Mouse (Mus musculus) neural tube, embryonic 13.5 days (tissue): ENCODE measurements at regions not wholly inside any gene's neighbourhood (a gene's known extent, or its start where the extent isn't known, plus 50 kb on each side); places are given as distances from the start of the nearest gene placed in this dataset.
"Not testable (repeated sequence)": the region's sequence is repeated elsewhere in the genome, so short reads cannot be mapped to it uniquely, and the experiment has no call there.

Source experiments
- ATAC-seq: fragments of 200-750 bp; cut with Nextera tagmentation; 2 replicates; pipeline ENCODE4 v1.8.0; 2017; ENCODE audit warnings: low read depth, mild to moderate bottlenecking, moderate TSS enrichment, moderate library complexity
- H3K27ac ChIP-seq: fragments of 300-500 bp; sonication (generic); replicated peaks from 2 replicates; pipeline ENCODE4 v1.5.1; 2015; ENCODE audit warnings: moderate library complexity, mild to moderate bottlenecking, inconsistent platforms
- H3K27me3 ChIP-seq: fragments of 300-500 bp; sonication (generic); 2 replicates; pipeline ENCODE4 v1.6.1; 2015; ENCODE audit warnings: mild to moderate bottlenecking, inconsistent platforms
- H3K36me3 ChIP-seq: fragments of 300-500 bp; sonication (generic); 2 replicates; pipeline ENCODE4 v1.6.1; 2015; ENCODE audit warnings: mild to moderate bottlenecking, inconsistent platforms
- H3K4me1 ChIP-seq: fragments of 300-500 bp; sonication (generic); replicated peaks from 2 replicates; pipeline ENCODE4 v1.6.1; 2015; ENCODE audit warnings: inconsistent platforms
- H3K4me2 ChIP-seq: fragments of 300-500 bp; sonication (generic); 2 replicates; pipeline ENCODE4 v1.6.1; 2015; ENCODE audit warnings: inconsistent platforms, mild to moderate bottlenecking, moderate library complexity
- H3K4me3 ChIP-seq: fragments of 300-500 bp; sonication (generic); 2 replicates; pipeline ENCODE4 v1.5.1; 2015; ENCODE audit warnings: mild to moderate bottlenecking, inconsistent platforms
- H3K9ac ChIP-seq: fragments of 300-500 bp; sonication (generic); 2 replicates; pipeline ENCODE4 v1.6.1; 2015; ENCODE audit warnings: moderate library complexity, mild to moderate bottlenecking, inconsistent platforms
- H3K9me3 ChIP-seq: fragments of 300-500 bp; sonication (generic); 2 replicates; pipeline ENCODE4 v1.6.1; 2016; ENCODE audit warnings: inconsistent platforms
- WGBS: fragments of 180-500 bp; shearing (Covaris S2); methylation state at CpG from one replicate; pipeline ENCODE4 v1.1.7; 2015; 5-methylcytosine and 5-hydroxymethylcytosine counted together

DNA sequence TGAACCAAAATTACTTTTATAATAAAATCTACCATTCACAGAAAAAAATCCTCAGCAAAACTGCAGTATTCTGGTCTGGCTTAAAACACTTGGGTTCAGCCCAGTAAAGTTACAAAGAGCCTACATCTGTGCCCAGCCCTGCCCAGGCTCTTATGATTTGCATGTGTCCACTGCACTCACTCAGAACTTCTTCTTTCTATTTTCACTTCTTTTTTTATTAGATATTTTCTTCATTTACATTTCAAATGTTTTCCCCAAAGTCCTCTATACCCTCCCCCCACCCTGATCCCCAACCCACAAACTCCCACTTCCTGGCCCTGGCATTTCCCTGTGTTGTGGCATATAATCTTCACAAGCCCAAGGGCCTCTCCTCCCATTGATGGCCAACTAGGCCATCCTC is 1442.4 kb upstream of the Tacstd2 start:
- ATAC-seq, result no peak
- no peak overlapping the region for H3K4me2 ChIP-seq
- H3K4me3 ChIP-seq, result no peak overlapping the region
- no peaks in the 10 kb centered on the region for H3K4me1 ChIP-seq
- H3K27ac ChIP-seq, result no peak overlapping the region
- no peak overlapping the region for H3K9ac ChIP-seq
- H3K36me3 ChIP-seq, result no peaks in the 10 kb centered on the region
- no peaks in the 10 kb centered on the region for H3K27me3 ChIP-seq
- 0 out of 2 replicates have a peak, but pooled peaks cover 2% of the 10 kb centered on the region for H3K9me3 ChIP-seq

DNA sequence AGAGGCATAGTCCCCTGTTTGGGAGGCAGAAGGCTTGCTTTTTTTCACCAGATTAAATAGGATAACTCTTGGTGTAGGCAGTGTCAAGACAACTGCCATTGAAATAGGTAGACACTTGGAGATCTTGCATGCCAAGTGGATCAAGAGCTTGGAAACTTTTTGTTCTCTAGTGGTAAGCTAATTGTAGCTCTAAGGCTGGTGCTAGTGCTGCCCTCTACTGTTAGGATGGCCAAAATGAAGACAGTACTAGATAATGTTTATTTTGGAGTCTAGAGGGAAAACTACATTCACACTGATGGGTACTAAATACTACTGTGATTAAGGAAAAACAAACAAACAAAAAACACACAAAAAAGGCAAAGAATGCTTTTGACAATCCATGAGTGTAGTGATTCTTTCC is 1428.4 kb upstream of the Tacstd2 start:
- Histone ChIP-seq H3K4me3 (no peak overlapping the region), H3K4me1 (no peaks in the 10 kb centered on the region), H3K9me3 (no peaks in the 10 kb centered on the region), H3K4me2 (no peak overlapping the region), H3K9ac (no peak overlapping the region), H3K36me3 (no peaks in the 10 kb centered on the region), H3K27ac (no peak overlapping the region), H3K27me3 (no peaks in the 10 kb centered on the region)
- ATAC-seq, result no peak

DNA sequence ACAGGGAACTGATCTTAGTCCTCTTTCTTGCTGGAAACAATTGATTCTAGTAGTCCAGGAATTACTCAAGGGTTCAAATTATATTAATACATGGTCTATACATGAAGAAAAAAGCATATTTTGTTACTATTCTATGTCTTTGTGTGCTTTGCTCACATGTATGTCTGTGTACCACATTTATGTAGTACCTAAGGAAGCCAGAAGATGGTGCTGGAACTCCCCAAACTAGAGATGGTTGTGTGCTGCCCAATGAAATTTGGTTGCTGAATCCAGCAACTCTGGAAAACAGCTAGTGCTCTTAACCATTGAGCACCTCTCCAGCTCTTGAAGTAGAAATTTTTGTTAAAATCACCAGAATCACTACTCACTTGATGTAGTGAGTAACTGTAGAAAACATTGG is 1402.5 kb upstream of the Tacstd2 start:
- ATAC-seq, H3K36me3 ChIP-seq, H3K27me3 ChIP-seq, H3K27ac ChIP-seq, H3K4me1 ChIP-seq, H3K4me2 ChIP-seq, H3K9me3 ChIP-seq, H3K9ac ChIP-seq, H3K4me3 ChIP-seq: not testable (repeated sequence)

DNA sequence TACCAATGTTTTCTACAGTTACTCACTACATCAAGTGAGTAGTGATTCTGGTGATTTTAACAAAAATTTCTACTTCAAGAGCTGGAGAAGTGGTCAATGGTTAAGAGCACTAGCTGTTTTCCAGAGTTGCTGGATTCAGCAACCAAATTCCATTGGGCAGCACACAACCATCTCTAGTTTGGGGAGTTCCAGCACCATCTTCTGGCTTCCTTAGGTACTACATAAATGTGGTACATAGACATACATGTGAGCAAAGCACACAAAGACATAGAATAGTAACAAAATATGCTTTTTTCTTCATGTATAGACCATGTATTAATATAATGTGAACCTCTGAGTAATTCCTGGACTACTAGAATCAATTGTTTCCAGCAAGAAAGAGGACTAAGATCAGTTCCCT is 1396.3 kb upstream of the Tacstd2 start:
- H3K9me3 ChIP-seq, H3K27me3 ChIP-seq, H3K9ac ChIP-seq, H3K36me3 ChIP-seq, ATAC-seq, H3K27ac ChIP-seq, H3K4me3 ChIP-seq, H3K4me1 ChIP-seq, H3K4me2 ChIP-seq: not testable (repeated sequence)

DNA sequence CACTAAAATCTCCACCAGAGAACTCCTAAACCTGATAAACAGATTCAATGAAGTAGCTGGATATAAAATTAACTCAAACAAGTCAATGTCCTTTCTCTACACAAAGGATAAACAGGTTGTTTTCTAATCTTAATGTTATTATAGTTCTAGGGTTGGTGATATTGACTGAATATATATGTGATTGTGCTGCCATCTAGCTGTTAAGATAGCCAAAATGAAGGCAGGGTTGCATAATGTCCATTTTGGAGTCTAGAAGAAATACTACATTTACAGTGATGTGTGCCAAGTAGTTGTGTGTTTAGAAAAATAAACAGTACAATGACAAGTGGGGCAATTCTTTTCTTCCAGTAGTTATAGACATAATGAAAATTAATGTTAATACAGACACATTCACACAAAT is 1379.9 kb upstream of the Tacstd2 start:
- Histone ChIP-seq H3K4me1 (no peaks in the 10 kb centered on the region), H3K4me2 (no peak overlapping the region), H3K36me3 (no peaks in the 10 kb centered on the region), H3K27me3 (no peaks in the 10 kb centered on the region), H3K27ac (no peak overlapping the region), H3K9ac (no peak overlapping the region), H3K9me3 (no peaks in the 10 kb centered on the region), H3K4me3 (no peak overlapping the region)
- no peak for ATAC-seq

DNA sequence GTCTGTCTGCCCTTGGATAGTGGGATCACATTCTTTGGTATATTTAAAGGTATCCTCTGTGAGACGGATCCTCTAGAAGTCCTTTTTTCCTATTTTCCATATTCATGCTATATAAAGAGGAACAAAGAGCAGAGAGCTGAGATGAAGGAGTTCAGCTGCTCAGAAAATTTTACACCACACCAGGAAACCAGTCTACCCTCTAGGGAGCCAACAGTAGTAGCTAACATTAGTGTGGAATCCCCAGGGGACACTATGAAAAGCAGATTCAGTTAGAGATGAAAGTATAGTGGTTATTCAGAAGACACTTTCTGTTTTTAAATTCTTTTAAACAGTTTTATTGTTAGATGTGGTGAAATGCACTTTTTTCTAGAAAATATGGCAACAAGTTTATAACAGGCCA is 1348.5 kb upstream of the Tacstd2 start:
- Histone ChIP-seq H3K27ac (no peak overlapping the region), H3K9ac (no peak overlapping the region), H3K4me2 (no peak overlapping the region), H3K4me1 (no peaks in the 10 kb centered on the region), H3K9me3 (no peaks in the 10 kb centered on the region), H3K36me3 (no peaks in the 10 kb centered on the region), H3K4me3 (no peak overlapping the region), H3K27me3 (no peaks in the 10 kb centered on the region)
- WGBS, result 94% methylated on average over 1 of the region's 1 CpGs
- ATAC-seq, result no peak

DNA sequence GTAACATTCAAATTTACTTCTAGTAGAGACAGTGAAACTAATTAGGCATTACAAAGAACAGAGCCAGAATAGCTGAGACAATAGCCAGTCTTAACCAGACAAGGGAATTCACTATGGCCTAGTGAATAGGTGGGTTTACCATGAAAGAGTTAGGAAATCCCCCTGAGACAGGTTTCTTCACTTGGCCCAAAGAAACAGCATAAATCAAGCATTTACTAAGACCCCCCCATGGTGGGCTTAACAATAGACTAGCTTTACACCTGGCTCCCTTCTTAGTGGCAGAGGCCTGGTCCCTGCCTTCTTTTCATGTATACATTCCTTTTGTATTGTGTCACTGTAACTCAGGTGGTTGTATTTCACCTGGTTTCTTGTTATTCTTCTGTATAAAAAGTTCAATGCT is 1317.2 kb upstream of the Tacstd2 start:
- not testable (repeated sequence) for H3K4me3 ChIP-seq, H3K36me3 ChIP-seq, H3K27me3 ChIP-seq, ATAC-seq, H3K4me2 ChIP-seq, H3K4me1 ChIP-seq, H3K9ac ChIP-seq, H3K27ac ChIP-seq, H3K9me3 ChIP-seq

DNA sequence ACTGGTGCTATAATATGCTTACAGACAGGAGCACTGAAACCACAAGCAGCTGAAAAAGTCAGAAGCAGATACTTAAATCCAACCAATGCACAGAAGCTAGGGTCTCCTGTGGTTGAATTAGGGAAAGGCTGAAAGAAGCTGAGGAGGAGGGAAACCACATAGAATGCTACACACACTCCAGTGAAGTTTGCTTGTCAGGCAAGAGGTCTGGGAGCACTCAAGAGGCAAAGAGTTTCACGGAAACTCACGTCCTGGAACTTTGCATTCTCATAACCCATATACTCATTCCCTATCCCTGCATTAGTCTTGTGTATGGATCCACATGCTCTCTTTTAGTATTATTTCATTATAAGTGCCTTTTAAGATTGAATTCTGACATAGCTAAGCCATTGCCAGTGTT is 1316.7 kb upstream of the Tacstd2 start:
- 94% methylated on average over 2 of the region's 2 CpGs for WGBS
- Histone ChIP-seq H3K36me3 (no peaks in the 10 kb centered on the region), H3K27ac (no peak overlapping the region), H3K4me3 (no peak overlapping the region), H3K9me3 (no peaks in the 10 kb centered on the region), H3K9ac (no peak overlapping the region), H3K4me1 (no peaks in the 10 kb centered on the region), H3K4me2 (no peak overlapping the region), H3K27me3 (no peaks in the 10 kb centered on the region)
- no peak for ATAC-seq

DNA sequence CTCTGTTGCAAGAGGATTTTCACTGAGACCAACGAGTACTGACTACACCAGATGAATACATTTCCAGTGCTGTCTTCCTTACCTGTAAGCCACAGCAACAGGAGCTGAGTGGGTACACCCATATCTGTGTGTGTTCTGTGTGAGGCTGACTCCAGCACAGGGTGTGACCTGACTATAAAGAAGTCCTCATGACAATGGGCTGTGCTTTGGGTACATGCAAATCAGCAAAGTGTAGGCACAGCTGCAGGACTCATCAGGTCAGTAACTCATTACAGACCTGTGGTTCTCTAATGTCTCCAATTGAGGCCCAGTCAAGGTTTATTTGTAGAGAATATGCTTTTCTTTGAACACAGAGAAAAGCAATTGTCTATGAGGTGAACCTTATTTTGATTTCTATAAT is 1299.6 kb upstream of the Tacstd2 start:
- Histone ChIP-seq H3K9me3 (no peaks in the 10 kb centered on the region), H3K4me2 (no peak overlapping the region), H3K27ac (no peak overlapping the region), H3K4me3 (no peak overlapping the region), H3K27me3 (no peaks in the 10 kb centered on the region), H3K36me3 (no peaks in the 10 kb centered on the region), H3K9ac (no peak overlapping the region), H3K4me1 (no peaks in the 10 kb centered on the region)
- WGBS, result 84% methylated on average over 1 of the region's 1 CpGs
- ATAC-seq, result no peak

DNA sequence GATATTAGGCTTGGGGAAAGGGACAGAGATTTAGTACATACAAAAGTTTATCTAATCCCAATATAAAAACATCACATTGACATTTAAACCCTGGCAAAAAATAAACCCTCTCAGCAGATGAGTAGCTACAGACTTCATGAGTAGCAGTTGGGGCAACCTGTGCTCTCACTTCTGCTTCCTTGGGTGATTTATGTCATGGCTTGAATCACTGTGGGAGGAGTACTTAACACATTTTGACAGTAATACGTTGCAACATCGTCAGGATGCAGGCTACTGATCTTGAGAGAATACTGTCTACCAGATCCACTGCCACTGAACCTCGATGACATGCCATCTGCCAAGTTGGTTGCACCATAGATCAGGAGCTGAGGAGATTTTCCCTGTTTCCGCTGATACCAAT is 1299.0 kb upstream of the Tacstd2 start:
- Histone ChIP-seq H3K36me3 (no peaks in the 10 kb centered on the region), H3K4me3 (no peak overlapping the region), H3K27me3 (no peaks in the 10 kb centered on the region), H3K4me2 (no peak overlapping the region), H3K27ac (no peak overlapping the region), H3K9ac (no peak overlapping the region), H3K4me1 (no peaks in the 10 kb centered on the region), H3K9me3 (no peaks in the 10 kb centered on the region)
- 82% methylated on average over 4 of the region's 4 CpGs for WGBS
- ATAC-seq, result no peak

DNA sequence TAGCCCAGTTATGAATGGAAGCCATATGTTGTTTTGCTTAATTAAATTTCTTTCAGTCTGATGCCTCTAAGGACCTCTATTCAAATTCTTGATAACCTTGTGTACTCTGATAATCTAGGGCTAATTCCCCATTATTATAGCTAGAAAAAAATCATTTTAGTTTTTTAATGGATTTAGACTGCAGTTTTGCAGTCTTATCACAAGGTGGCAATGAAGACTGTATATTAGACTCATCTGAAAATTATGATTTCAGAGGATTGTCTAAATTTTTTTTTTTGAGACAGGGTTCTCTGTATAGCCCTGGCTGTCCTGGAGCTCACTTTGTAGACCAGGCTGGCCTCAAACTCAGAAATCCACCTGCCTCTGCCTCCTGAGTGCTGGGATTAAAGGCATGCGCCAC is 1292.9 kb upstream of the Tacstd2 start:
- H3K4me1 ChIP-seq, H3K27me3 ChIP-seq, H3K9ac ChIP-seq, ATAC-seq, H3K4me2 ChIP-seq, H3K9me3 ChIP-seq, H3K4me3 ChIP-seq, H3K27ac ChIP-seq, H3K36me3 ChIP-seq: not testable (repeated sequence)
- 97% methylated on average over 1 of the region's 1 CpGs for WGBS

DNA sequence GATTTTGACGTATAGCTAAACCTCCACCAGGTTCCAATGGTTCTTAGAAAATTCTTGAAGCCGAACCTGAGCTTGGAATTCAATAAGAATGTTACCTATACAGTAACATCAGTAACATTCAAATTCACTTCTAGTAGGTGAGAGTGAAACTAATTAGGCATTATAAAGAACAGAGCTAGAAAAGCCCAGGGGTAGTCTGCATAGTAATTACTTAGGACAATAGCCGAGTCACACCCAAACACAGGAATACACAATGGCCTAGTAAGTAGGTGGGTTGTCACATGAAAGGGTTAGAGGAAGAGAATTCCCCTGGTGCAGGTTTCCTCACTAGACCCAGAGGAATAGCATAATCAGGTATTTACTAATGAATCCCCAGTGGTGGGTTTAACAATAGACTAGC is 1277.8 kb upstream of the Tacstd2 start:
- H3K27ac ChIP-seq, result no peak overlapping the region
- H3K36me3 ChIP-seq, result no peaks in the 10 kb centered on the region
- H3K4me1 ChIP-seq, result no peaks in the 10 kb centered on the region
- no peak overlapping the region for H3K9ac ChIP-seq
- H3K9me3 ChIP-seq, result no peaks in the 10 kb centered on the region
- H3K4me2 ChIP-seq, result no peak overlapping the region
- 81% methylated on average over 3 of the region's 3 CpGs for WGBS
- no peak for ATAC-seq
- H3K4me3 ChIP-seq, result no peak overlapping the region
- H3K27me3 ChIP-seq, result no peaks in the 10 kb centered on the region

DNA sequence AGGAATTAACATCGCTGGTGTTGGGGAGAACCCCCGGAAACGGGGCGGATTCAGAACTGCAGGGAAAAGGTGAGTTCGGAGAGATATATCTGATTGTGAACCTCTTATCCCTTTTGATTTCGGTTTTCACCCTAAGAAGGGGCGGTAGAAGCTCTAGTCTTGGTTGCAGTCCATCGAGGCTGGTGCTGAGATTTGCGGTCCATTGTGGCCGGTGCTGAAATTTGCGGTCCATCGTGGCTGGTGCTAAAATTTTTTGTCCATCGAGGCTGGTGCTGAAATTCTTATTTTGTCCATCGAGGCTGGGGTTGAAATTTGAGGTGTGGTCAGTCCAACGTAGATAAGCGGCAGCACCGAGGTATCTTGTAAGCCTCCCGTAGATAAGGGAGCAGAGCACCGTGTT is 1263.6 kb upstream of the Tacstd2 start:
- not testable (repeated sequence) for H3K9ac ChIP-seq, H3K4me3 ChIP-seq, H3K9me3 ChIP-seq, H3K27me3 ChIP-seq, H3K4me1 ChIP-seq, H3K36me3 ChIP-seq, H3K27ac ChIP-seq, ATAC-seq, H3K4me2 ChIP-seq
- WGBS, result 90% methylated on average over 19 of the region's 19 CpGs

DNA sequence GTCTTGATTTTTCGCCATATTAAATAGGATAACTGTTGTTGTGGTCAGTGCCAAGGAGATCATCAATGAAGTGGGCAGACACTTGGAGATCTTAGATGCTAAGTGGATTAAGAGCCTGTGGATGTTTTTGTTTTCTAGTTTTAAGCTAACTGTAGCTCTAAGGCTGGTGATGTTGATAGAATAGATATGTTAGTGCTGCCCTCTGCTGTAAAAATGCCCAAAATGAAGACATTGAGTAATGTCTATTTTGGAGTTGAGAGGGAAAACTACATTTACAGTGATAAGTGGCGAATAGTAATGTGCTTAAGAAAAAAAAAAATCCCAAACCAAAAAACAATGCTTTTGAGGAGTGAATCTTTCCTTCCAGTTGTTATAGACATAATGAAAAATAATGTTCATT is 1235.9 kb upstream of the Tacstd2 start:
- no peak overlapping the region for H3K4me3 ChIP-seq
- no peak overlapping the region for H3K27ac ChIP-seq
- H3K36me3 ChIP-seq, result no peaks in the 10 kb centered on the region
- no peak for ATAC-seq
- no peaks in the 10 kb centered on the region; the same call in 1 of the 2 replicates for H3K9me3 ChIP-seq
- H3K9ac ChIP-seq, result no peak overlapping the region
- H3K4me1 ChIP-seq, result no peaks in the 10 kb centered on the region
- H3K4me2 ChIP-seq, result no peak overlapping the region
- 79% methylated on average over 2 of the region's 2 CpGs for WGBS
- H3K27me3 ChIP-seq, result no peaks in the 10 kb centered on the region
